Mouse (Mus musculus): ENCODE measurements around the gene Slfn8. TPM values are rescaled to one million over a fixed set of nuclear protein-coding genes. Genes with fewer than 3 reads are reported as not detected.
A peak's percentile ranks its signal among the peaks of the same experiment; 100 is the strongest.

Gene Slfn8
- polyA plus RNA-seq (2011; ENCODE audit: insufficient read depth, insufficient read length, low read depth, missing spikeins): not detected in 2 replicates

GRCm38 (mm10) chr11:83020621-83021020 is at the start of gene Slfn8:
Slfn8 (minus strand) TSS chr11:83020810.
- no peaks in the 10 kb centered on the region for H3K4me1 ChIP-seq (ENCODE audit: control insufficient read depth, insufficient read depth, low read length)
- H3K27me3 ChIP-seq (ENCODE audit: control insufficient read depth, insufficient read depth, low read length, poor library complexity, severe bottlenecking): no peaks in the 10 kb centered on the region
- no peak within 1 kb of the TSS for H3K27ac ChIP-seq (ENCODE audit: insufficient read depth, low read length)
- H3K4me3 ChIP-seq (ENCODE audit: low read depth, low read length): no peak within 1 kb of the TSS
- no peak within 1 kb of the TSS for H3K9ac ChIP-seq (ENCODE audit: low read depth, poor library complexity, severe bottlenecking)
- TF ChIP-seq POLR2A (IDR thresholded peaks at IDR 0.05; ENCODE audit: insufficient read depth, low read length): no peak
- TF ChIP-seq CTCF (IDR thresholded peaks at IDR 0.05; ENCODE audit: low read depth, low read length): no peak
- no peak for TF ChIP-seq EP300 (IDR thresholded peaks at IDR 0.05; ENCODE audit: insufficient read depth, low read depth, low read length)
- no peaks in the 10 kb centered on the region for H3K36me3 ChIP-seq (ENCODE audit: control insufficient read depth, insufficient read depth, low read length, poor library complexity, severe bottlenecking)
- no peaks in the 10 kb centered on the region for H3K9me3 ChIP-seq (replicated peaks; ENCODE audit: control insufficient read depth, insufficient read depth, low read length, poor library complexity, severe bottlenecking)

GRCm38 (mm10) chr11:83067982-83068694 is 47.5 kb upstream of the Slfn8 start:
- H3K27ac ChIP-seq (ENCODE audit: insufficient read depth, low read length): no peak overlapping the region
- no peaks in the 10 kb centered on the region for H3K27me3 ChIP-seq (ENCODE audit: control insufficient read depth, insufficient read depth, low read length, poor library complexity, severe bottlenecking)
- H3K9ac ChIP-seq (ENCODE audit: low read depth, poor library complexity, severe bottlenecking): no peak overlapping the region
- TF ChIP-seq CTCF (IDR thresholded peaks at IDR 0.05; ENCODE audit: low read depth, low read length): peak; percentile 63
- TF ChIP-seq EP300 (IDR thresholded peaks at IDR 0.05; ENCODE audit: insufficient read depth, low read depth, low read length): no peak
- no peak overlapping the region for H3K4me3 ChIP-seq (ENCODE audit: low read depth, low read length)
- no peaks in the 10 kb centered on the region for H3K36me3 ChIP-seq (ENCODE audit: control insufficient read depth, insufficient read depth, low read length, poor library complexity, severe bottlenecking)
- no peaks in the 10 kb centered on the region for H3K9me3 ChIP-seq (replicated peaks; ENCODE audit: control insufficient read depth, insufficient read depth, low read length, poor library complexity, severe bottlenecking)
- H3K4me1 ChIP-seq (ENCODE audit: control insufficient read depth, insufficient read depth, low read length): no peaks in the 10 kb centered on the region

GRCm38 (mm10) chr11:83066640-83067531 is 46.3 kb upstream of the Slfn8 start:
- Histone ChIP-seq H3K4me1 (ENCODE audit: control insufficient read depth, insufficient read depth, low read length) (no peaks in the 10 kb centered on the region), H3K27ac (ENCODE audit: insufficient read depth, low read length) (no peak overlapping the region), H3K36me3 (ENCODE audit: control insufficient read depth, insufficient read depth, low read length, poor library complexity, severe bottlenecking) (no peaks in the 10 kb centered on the region), H3K9me3 (replicated peaks; ENCODE audit: control insufficient read depth, insufficient read depth, low read length, poor library complexity, severe bottlenecking) (no peaks in the 10 kb centered on the region), H3K27me3 (ENCODE audit: control insufficient read depth, insufficient read depth, low read length, poor library complexity, severe bottlenecking) (no peaks in the 10 kb centered on the region), H3K4me3 (ENCODE audit: low read depth, low read length) (no peak overlapping the region), H3K9ac (ENCODE audit: low read depth, poor library complexity, severe bottlenecking) (no peak overlapping the region)
- TF ChIP-seq EP300 (IDR thresholded peaks at IDR 0.05; ENCODE audit: insufficient read depth, low read depth, low read length): no peak
- TF ChIP-seq CTCF (IDR thresholded peaks at IDR 0.05; ENCODE audit: low read depth, low read length): no peak
- TF ChIP-seq POLR2A (IDR thresholded peaks at IDR 0.05; ENCODE audit: insufficient read depth, low read length): no peak

- H3K27me3 ChIP-seq (ENCODE audit: control insufficient read depth, insufficient read depth, low read length, poor library complexity, severe bottlenecking): no peaks in the 10 kb centered on the region
- H3K9ac ChIP-seq (ENCODE audit: low read depth, poor library complexity, severe bottlenecking): no peak overlapping the region
- no peaks in the 10 kb centered on the region for H3K36me3 ChIP-seq (ENCODE audit: control insufficient read depth, insufficient read depth, low read length, poor library complexity, severe bottlenecking)
- no peaks in the 10 kb centered on the region for H3K4me1 ChIP-seq (ENCODE audit: control insufficient read depth, insufficient read depth, low read length)
- TF ChIP-seq POLR2A (IDR thresholded peaks at IDR 0.05; ENCODE audit: insufficient read depth, low read length) (no peak), CTCF (IDR thresholded peaks at IDR 0.05; ENCODE audit: low read depth, low read length) (no peak), EP300 (IDR thresholded peaks at IDR 0.05; ENCODE audit: insufficient read depth, low read depth, low read length) (no peak)
- no peak overlapping the region for H3K4me3 ChIP-seq (ENCODE audit: low read depth, low read length)
- H3K27ac ChIP-seq (ENCODE audit: insufficient read depth, low read length): no peak overlapping the region
- no peaks in the 10 kb centered on the region for H3K9me3 ChIP-seq (replicated peaks; ENCODE audit: control insufficient read depth, insufficient read depth, low read length, poor library complexity, severe bottlenecking)
Measured at GRCm38 (mm10) chr11:83065441-83066344, 45.1 kb upstream of the Slfn8 start.

- no peaks in the 10 kb centered on the region for H3K36me3 ChIP-seq (ENCODE audit: control insufficient read depth, insufficient read depth, low read length, poor library complexity, severe bottlenecking)
- TF ChIP-seq EP300 (IDR thresholded peaks at IDR 0.05; ENCODE audit: insufficient read depth, low read depth, low read length) (no peak), POLR2A (IDR thresholded peaks at IDR 0.05; ENCODE audit: insufficient read depth, low read length) (no peak)
- H3K4me3 ChIP-seq (ENCODE audit: low read depth, low read length): no peak within 1 kb of the TSS
- H3K27ac ChIP-seq (ENCODE audit: insufficient read depth, low read length): no peak within 1 kb of the TSS
- no peak within 1 kb of the TSS for H3K9ac ChIP-seq (ENCODE audit: low read depth, poor library complexity, severe bottlenecking)
- no peaks in the 10 kb centered on the region for H3K27me3 ChIP-seq (ENCODE audit: control insufficient read depth, insufficient read depth, low read length, poor library complexity, severe bottlenecking)
- no peaks in the 10 kb centered on the region for H3K9me3 ChIP-seq (replicated peaks; ENCODE audit: control insufficient read depth, insufficient read depth, low read length, poor library complexity, severe bottlenecking)
- no peaks in the 10 kb centered on the region for H3K4me1 ChIP-seq (ENCODE audit: control insufficient read depth, insufficient read depth, low read length)
Measured at GRCm38 (mm10) chr11:83064946-83065345, 44.3 kb upstream of the Slfn8 start, which contains the start of gene Slfn2. Slfn2 (plus strand) TSS chr11:83065112.
